Mouse (Mus musculus) small intestine, adult 2 months (tissue): ENCODE data around the gene Gtf2a1.

Experiments used
- CTCF ChIP-seq: fragments of 200-500 bp; IDR thresholded peaks from 2 replicates; pipeline ENCODE4 v1.5.1; 2012; ENCODE audit warnings: low read depth, mild to moderate bottlenecking, control low read depth, inconsistent platforms, low read length, moderate library complexity, mixed read lengths; ENCODE audit not compliant: insufficient replicate concordance, insufficient read length; ENCODE audit errors: extremely low read depth
- POLR2A ChIP-seq: fragments of 200-500 bp; IDR thresholded peaks from 2 replicates; pipeline ENCODE4 v1.6.1; 2012; ENCODE audit warnings: low read depth, mild to moderate bottlenecking, control low read depth, inconsistent platforms, low read length, moderate library complexity

- TF ChIP-seq POLR2A (no peak), CTCF (no peak)
Observed at GRCm38 (mm10) chr12:91604600-91604999, 14.3 kb upstream of the Gtf2a1 start.
